Mouse (Mus musculus): ENCODE data around the gene Zgrf1. TPM values are rescaled to one million over a fixed set of nuclear protein-coding genes. Genes with fewer than 3 reads are reported as not detected.
A peak's percentile ranks its signal among the peaks of the same experiment; 100 is the strongest.

The Zgrf1 gene
- polyA plus RNA-seq, 1 experiment from 2014 or later: 9.9 TPM

- Histone ChIP-seq H3K4me1 (replicated peaks) (no peaks in the 10 kb centered on the region), H3K36me3 (peaks cover 63% of the 10 kb centered on the region), H3K27ac (ENCODE audit: poor library complexity, severe bottlenecking) (no peak overlapping the region), H3K4me3 (no peak overlapping the region), H3K9ac (no peak overlapping the region), H3K27me3 (replicated peaks) (no peaks in the 10 kb centered on the region), H3K9me3 (replicated peaks) (no peaks in the 10 kb centered on the region), H3K4me2 (no peak overlapping the region)
- 80% methylated on average over 3 of the region's 3 CpGs for WGBS
- ATAC-seq (ENCODE audit: insufficient number of reproducible peaks, low FRiP score): no peak
These were observed 11.8 kb downstream of the Zgrf1 start for GRCm38 (mm10) chr3:127565129-127565528.

- H3K9me3 ChIP-seq (replicated peaks): no peaks in the 10 kb centered on the region
- ATAC-seq (ENCODE audit: insufficient number of reproducible peaks, low FRiP score): no peak
- no peaks in the 10 kb centered on the region for H3K27me3 ChIP-seq (replicated peaks)
- no peaks in the 10 kb centered on the region for H3K4me1 ChIP-seq (replicated peaks)
- WGBS: 62% methylated on average over 4 of the region's 4 CpGs
- no peak overlapping the region for H3K27ac ChIP-seq (ENCODE audit: poor library complexity, severe bottlenecking)
- 0 out of 2 replicates have a peak overlapping the region, but pooled peaks have one; percentile 26 for H3K4me2 ChIP-seq
- H3K36me3 ChIP-seq: peaks cover 54% of the 10 kb centered on the region
- H3K9ac ChIP-seq: no peak overlapping the region
- H3K4me3 ChIP-seq: no peak overlapping the region
These were observed 19.3 kb downstream of the Zgrf1 start for GRCm38 (mm10) chr3:127572557-127572956.

- Histone ChIP-seq H3K4me2 (no peak overlapping the region), H3K27me3 (replicated peaks) (no peaks in the 10 kb centered on the region), H3K27ac (ENCODE audit: poor library complexity, severe bottlenecking) (no peak overlapping the region), H3K4me1 (replicated peaks) (no peaks in the 10 kb centered on the region), H3K4me3 (no peak overlapping the region), H3K36me3 (peaks cover 34% of the 10 kb centered on the region), H3K9ac (no peak overlapping the region), H3K9me3 (replicated peaks) (no peaks in the 10 kb centered on the region)
- ATAC-seq (ENCODE audit: insufficient number of reproducible peaks, low FRiP score): no peak
- WGBS: 76% methylated on average over 1 of the region's 1 CpGs
These were observed 43.8 kb downstream of the Zgrf1 start for GRCm38 (mm10) chr3:127597136-127597535.

- no peak for ATAC-seq (ENCODE audit: insufficient number of reproducible peaks, low FRiP score)
- Histone ChIP-seq H3K27ac (ENCODE audit: poor library complexity, severe bottlenecking) (no peak overlapping the region), H3K4me3 (no peak overlapping the region), H3K4me2 (no peak overlapping the region), H3K27me3 (replicated peaks) (no peaks in the 10 kb centered on the region), H3K4me1 (replicated peaks) (no peaks in the 10 kb centered on the region), H3K9ac (no peak overlapping the region), H3K36me3 (peaks cover 50% of the 10 kb centered on the region), H3K9me3 (replicated peaks) (no peaks in the 10 kb centered on the region)
- 90% methylated on average over 2 of the region's 2 CpGs for WGBS
These were observed 54.8 kb downstream of the Zgrf1 start for GRCm38 (mm10) chr3:127608109-127608508.

GRCm38 (mm10) chr3:127625296-127625695 lies 72.0 kb downstream of the Zgrf1 start:
- Histone ChIP-seq H3K4me2 (peak overlapping the region; percentile 68), H3K9me3 (replicated peaks) (no peaks in the 10 kb centered on the region), H3K4me1 (replicated peaks) (peaks cover 18% of the 10 kb centered on the region), H3K36me3 (no peaks in the 10 kb centered on the region), H3K4me3 (peak overlapping the region; percentile 40), H3K9ac (no peak overlapping the region), H3K27me3 (replicated peaks) (peaks cover 62% of the 10 kb centered on the region), H3K27ac (ENCODE audit: poor library complexity, severe bottlenecking) (no peak overlapping the region)
- peak; percentile 69; the same call in 1 of the 2 replicates for ATAC-seq (ENCODE audit: insufficient number of reproducible peaks, low FRiP score)
- 1% methylated on average over 35 of the region's 36 CpGs for WGBS

- no peaks in the 10 kb centered on the region for H3K36me3 ChIP-seq
- H3K27ac ChIP-seq (ENCODE audit: poor library complexity, severe bottlenecking): no peak overlapping the region
- WGBS: 1% methylated on average over 28 of the region's 28 CpGs
- H3K9ac ChIP-seq: no peak overlapping the region
- H3K9me3 ChIP-seq (replicated peaks): no peaks in the 10 kb centered on the region
- no peak for ATAC-seq (ENCODE audit: insufficient number of reproducible peaks, low FRiP score)
- peaks cover 67% of the 10 kb centered on the region for H3K27me3 ChIP-seq (replicated peaks)
- peak overlapping the region; percentile 40 for H3K4me3 ChIP-seq
- H3K4me2 ChIP-seq: peak overlapping the region; percentile 68
- peaks cover 18% of the 10 kb centered on the region for H3K4me1 ChIP-seq (replicated peaks)
These were observed 72.6 kb downstream of the Zgrf1 start for GRCm38 (mm10) chr3:127625701-127626399.

- Histone ChIP-seq H3K4me2 (no peak overlapping the region), H3K4me3 (no peak overlapping the region), H3K27ac (ENCODE audit: poor library complexity, severe bottlenecking) (no peak overlapping the region), H3K4me1 (replicated peaks) (peaks cover 18% of the 10 kb centered on the region), H3K9ac (no peak overlapping the region), H3K36me3 (no peaks in the 10 kb centered on the region), H3K9me3 (replicated peaks) (no peaks in the 10 kb centered on the region), H3K27me3 (replicated peaks) (peaks cover 74% of the 10 kb centered on the region)
- no peak for ATAC-seq (ENCODE audit: insufficient number of reproducible peaks, low FRiP score)
- WGBS: 9% methylated on average over 3 of the region's 3 CpGs
These were observed 73.2 kb downstream of the Zgrf1 start for GRCm38 (mm10) chr3:127626524-127626923.

GRCm38 (mm10) chr3:127627151-127627955 lies 74.1 kb downstream of the Zgrf1 start:
- H3K27me3 ChIP-seq (replicated peaks): peaks cover 82% of the 10 kb centered on the region
- H3K27ac ChIP-seq (ENCODE audit: poor library complexity, severe bottlenecking): no peak overlapping the region
- H3K4me2 ChIP-seq: peak overlapping the region; percentile 31; the same call in 1 of the 2 replicates
- 2% methylated on average over 28 of the region's 28 CpGs for WGBS
- no peaks in the 10 kb centered on the region for H3K36me3 ChIP-seq
- no peak for ATAC-seq (ENCODE audit: insufficient number of reproducible peaks, low FRiP score)
- no peaks in the 10 kb centered on the region for H3K9me3 ChIP-seq (replicated peaks)
- no peak overlapping the region for H3K9ac ChIP-seq
- peaks cover 25% of the 10 kb centered on the region for H3K4me1 ChIP-seq (replicated peaks)
- 0 out of 2 replicates have a peak overlapping the region, but pooled peaks have one; percentile 10 for H3K4me3 ChIP-seq

GRCm38 (mm10) chr3:127627956-127628310 lies 74.6 kb downstream of the Zgrf1 start:
- Histone ChIP-seq H3K36me3 (no peaks in the 10 kb centered on the region), H3K27ac (ENCODE audit: poor library complexity, severe bottlenecking) (no peak overlapping the region), H3K9ac (no peak overlapping the region), H3K27me3 (replicated peaks) (peaks cover 85% of the 10 kb centered on the region), H3K4me1 (replicated peaks) (peaks cover 30% of the 10 kb centered on the region), H3K9me3 (replicated peaks) (no peaks in the 10 kb centered on the region), H3K4me3 (peak overlapping the region; percentile 10; the same call in 1 of the 2 replicates), H3K4me2 (peak overlapping the region; percentile 31)
- 0 out of 2 replicates have a peak, but pooled peaks have one; percentile 22 for ATAC-seq (ENCODE audit: insufficient number of reproducible peaks, low FRiP score)
- under 1% methylated on average over 9 of the region's 9 CpGs for WGBS

GRCm38 (mm10) chr3:127628311-127629184 lies 75.3 kb downstream of the Zgrf1 start:
- H3K36me3 ChIP-seq: no peaks in the 10 kb centered on the region
- peak overlapping the region; percentile 10 for H3K4me3 ChIP-seq
- H3K9ac ChIP-seq: no peak overlapping the region
- ATAC-seq (ENCODE audit: insufficient number of reproducible peaks, low FRiP score): no peak
- WGBS: 2% methylated on average over 37 of the region's 37 CpGs
- H3K27ac ChIP-seq (ENCODE audit: poor library complexity, severe bottlenecking): no peak overlapping the region
- H3K9me3 ChIP-seq (replicated peaks): no peaks in the 10 kb centered on the region
- peak overlapping the region; percentile 31 for H3K4me2 ChIP-seq
- H3K4me1 ChIP-seq (replicated peaks): peaks cover 37% of the 10 kb centered on the region
- H3K27me3 ChIP-seq (replicated peaks): peaks cover 85% of the 10 kb centered on the region
